Mouse (Mus musculus) kidney, adult 2 months (tissue): ENCODE results near the gene Cd96.

ENCODE experiments used
- CTCF ChIP-seq: fragments of 200-500 bp; conservative IDR thresholded peaks from 2 replicates; pipeline ENCODE4 v1.5.1; 2011; ENCODE audit warnings: low read depth, mild to moderate bottlenecking, control low read depth, low read length, moderate library complexity, mixed read lengths; ENCODE audit not compliant: insufficient read depth, insufficient read length
- POLR2A ChIP-seq: fragments of 200-500 bp; IDR thresholded peaks from one replicate; pipeline ENCODE4 v1.6.1; 2011; ENCODE audit warnings: low read depth, low read length, control low read depth

DNA sequence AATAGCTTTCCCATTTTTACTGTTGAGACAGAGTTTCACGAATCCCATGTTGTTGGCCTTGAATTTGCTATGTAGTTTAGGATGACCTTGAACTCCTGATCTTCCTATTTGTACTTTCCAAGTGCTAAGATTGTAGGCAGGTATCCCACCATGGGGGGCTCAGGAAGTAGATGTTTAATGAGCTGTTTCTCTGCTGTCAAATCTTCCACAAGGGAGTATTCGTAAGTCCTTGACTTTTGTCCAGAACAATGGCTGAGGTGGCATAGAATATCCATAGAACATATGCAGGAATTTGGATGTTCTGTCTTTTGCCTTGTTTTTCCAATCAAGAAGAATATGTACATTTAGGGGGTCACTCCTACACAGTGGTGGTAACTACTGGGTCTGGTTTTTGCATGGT, 73.1 kb downstream of the Cd96 start:
- TF ChIP-seq CTCF (no peak), POLR2A (no peak)
